Mouse (Mus musculus): ENCODE measurements around the gene Arhgap21.

GRCm38 (mm10) chr2:20888751-20889150 is 79.9 kb downstream of the Arhgap21 start:
- TF ChIP-seq CTCF (IDR thresholded peaks at IDR 0.05; ENCODE audit: control insufficient read depth, insufficient read depth, insufficient replicate concordance, low read depth, low read length) (no peak), POLR2A (IDR thresholded peaks at IDR 0.05; ENCODE audit: control insufficient read depth, low read depth, low read length) (no peak)

Measured in testis, adult 2 months (tissue).